Mouse (Mus musculus) bone marrow, adult 2 months (tissue): Measurements from ENCODE around the gene Smap1.

Experiments
- CTCF ChIP-seq: fragments of 200-500 bp; IDR thresholded peaks from 2 replicates; pipeline ENCODE4 v1.5.1; 2011; ENCODE audit warnings: low read length, control low read depth; ENCODE audit not compliant: control insufficient read depth, insufficient read depth
- POLR2A ChIP-seq: fragments of 200-500 bp; IDR thresholded peaks from 2 replicates; pipeline ENCODE4 v1.6.1; 2011; ENCODE audit warnings: low read depth, mild to moderate bottlenecking, control low read depth, low read length, borderline replicate concordance; ENCODE audit not compliant: control insufficient read depth

DNA sequence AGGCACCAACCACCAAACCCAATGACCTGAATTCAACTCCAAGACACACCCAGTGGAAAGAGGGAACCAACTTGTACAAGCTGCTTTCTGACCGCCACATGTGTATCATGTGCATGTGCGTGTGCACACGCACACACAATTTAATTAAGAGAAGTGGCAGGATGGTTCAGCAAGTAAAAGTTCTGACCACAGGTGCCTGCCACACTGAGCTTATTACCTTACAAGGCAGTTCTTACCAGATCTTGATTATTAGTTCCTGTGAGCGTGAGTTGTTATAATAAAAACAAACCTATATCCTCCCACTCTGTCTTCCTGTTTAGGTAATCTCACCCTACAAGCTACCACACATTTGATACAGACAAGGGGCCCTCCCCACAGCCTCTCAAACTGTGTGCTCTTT, 6.6 kb downstream of the Smap1 start:
- TF ChIP-seq CTCF (no peak), POLR2A (no peak)
